Mouse (Mus musculus) CD4-positive, CD25-positive, alpha-beta regulatory T cell, adult 4 months (primary cell): Measurements from ENCODE around the gene Gm9639. TPM values are rescaled to one million over a fixed set of nuclear protein-coding genes. Genes with fewer than 3 reads are reported as not detected.
"Not testable (repeated sequence)": the region's sequence is repeated elsewhere in the genome, so short reads cannot be mapped to it uniquely, and the experiment has no call there.

Experiments
- ATAC-seq: one replicate; pipeline ENCODE4 v1.8.0; 2017
- polyA plus RNA-seq, 2 experiments: library from polyadenylated mRNA; unstranded; fragments of 100-300 nt; shearing (Covaris generic); gene quantifications; one replicate each; pipeline ENCODE4 v1.2.1; 2017

The Gm9639 gene
- polyA plus RNA-seq, 2 experiments from 2014 or later = not detected

GRCm38 (mm10) chr10:77752312-77752711, 42.6 kb downstream of the Gm9639 start:
- ATAC-seq = not testable (repeated sequence)

- not testable (repeated sequence) for ATAC-seq
Observed at GRCm38 (mm10) chr10:77751254-77751653, 43.6 kb downstream of the Gm9639 start, which contains the start of gene Gm9736. Gm9736 (minus strand) TSS chr10:77751354.

- ATAC-seq = not testable (repeated sequence)
Observed at GRCm38 (mm10) chr10:77750686-77751085, 44.2 kb downstream of the Gm9639 start.

Other genes starting within 250 kb of the Gm9639 start
- gene Pttg1ip, start 213.4 kb downstream of the Gm9639 start, polyA plus RNA-seq = 100 to 1,000 TPM; 107 to 179 TPM
- 100 to 1,000 TPM in 1 of 2 experiments, 10 to 100 TPM in 1; 96.6 to 109 TPM for gene Sumo3, start 189.0 kb downstream of the Gm9639 start, polyA plus RNA-seq
- 1 to 10 TPM in 1 of 2 experiments, not detected in 1; 3.0 TPM for gene Gm49325, start 188.9 kb downstream of the Gm9639 start, polyA plus RNA-seq
- 10 to 100 TPM; 42.0 to 65.6 TPM for gene Ube2g2, start 172.8 kb downstream of the Gm9639 start, polyA plus RNA-seq
- gene Tspear, start 108.5 kb downstream of the Gm9639 start, polyA plus RNA-seq = 1 to 10 TPM in 1 of 2 experiments, under 1 TPM in 1; 0.31 to 1.4 TPM
- not detected for gene Gm19402, start 104.3 kb downstream of the Gm9639 start, polyA plus RNA-seq
- gene Gm9508, start 97.8 kb downstream of the Gm9639 start, polyA plus RNA-seq = not detected
- not detected for gene Gm10272, start 88.5 kb downstream of the Gm9639 start, polyA plus RNA-seq
- not detected for gene Gm10024, start 83.6 kb downstream of the Gm9639 start, polyA plus RNA-seq
- gene Gm10142, start 79.3 kb downstream of the Gm9639 start, polyA plus RNA-seq = not detected
- not detected for gene Krtap12-1, start 74.5 kb downstream of the Gm9639 start, polyA plus RNA-seq
- not detected for gene Gm10100, start 68.6 kb downstream of the Gm9639 start, polyA plus RNA-seq
- gene Gm18596, start 52.4 kb downstream of the Gm9639 start, polyA plus RNA-seq = not detected
- gene Gm9736, start 43.7 kb downstream of the Gm9639 start, polyA plus RNA-seq = not detected
- not detected for gene Gm3233, start 35.4 kb downstream of the Gm9639 start, polyA plus RNA-seq
- not detected for gene Gm3238, start 23.8 kb downstream of the Gm9639 start, polyA plus RNA-seq
- gene Gm7138, start 18.1 kb downstream of the Gm9639 start, polyA plus RNA-seq = not detected
- gene Gm3250, start 12.5 kb downstream of the Gm9639 start, polyA plus RNA-seq = not detected
- not detected for gene Gm7137, start 6.9 kb downstream of the Gm9639 start, polyA plus RNA-seq
- gene Gm19668, start 4.1 kb upstream of the Gm9639 start, polyA plus RNA-seq = not detected
- not detected for gene Gm9507, start 16.8 kb upstream of the Gm9639 start, polyA plus RNA-seq
- not detected for gene Gm2696, start 19.6 kb upstream of the Gm9639 start, polyA plus RNA-seq
- gene Krtap10-4, start 32.0 kb upstream of the Gm9639 start, polyA plus RNA-seq = not detected
- gene Krtap10-10, start 40.9 kb upstream of the Gm9639 start, polyA plus RNA-seq = not detected
- not detected for gene Gm36176, start 51.7 kb upstream of the Gm9639 start, polyA plus RNA-seq
- not detected for gene Gm10318, start 57.8 kb upstream of the Gm9639 start, polyA plus RNA-seq
- gene Gm3285, start 66.9 kb upstream of the Gm9639 start, polyA plus RNA-seq = not detected
- gene Lrrc3, start 107.5 kb upstream of the Gm9639 start, polyA plus RNA-seq = not detected
- gene Trpm2, start 175.5 kb upstream of the Gm9639 start, polyA plus RNA-seq = 1 to 10 TPM in 1 of 2 experiments, not detected in 1; 1.2 TPM
- gene 1810043G02Rik, start 183.4 kb upstream of the Gm9639 start, polyA plus RNA-seq = 10 to 100 TPM in 1 of 2 experiments, 1 to 10 TPM in 1; 5.4 to 13.8 TPM
- 100 to 1,000 TPM in 1 of 2 experiments, 10 to 100 TPM in 1; 60.6 to 118 TPM for gene Pfkl, start 215.0 kb upstream of the Gm9639 start, polyA plus RNA-seq
- gene Dnmt3l, start 246.9 kb upstream of the Gm9639 start, polyA plus RNA-seq = not detected
- gene Aire, start 248.5 kb upstream of the Gm9639 start, polyA plus RNA-seq = under 1 TPM in 1 of 2 experiments, not detected in 1; 0.33 TPM